Mouse (Mus musculus): ENCODE measurements around the gene Hsdl1.

- TF ChIP-seq CTCF (IDR thresholded peaks at IDR 0.05; ENCODE audit: control insufficient read depth, insufficient read depth, insufficient replicate concordance, low read depth, low read length) (no peak), POLR2A (IDR thresholded peaks at IDR 0.05; ENCODE audit: control insufficient read depth, low read depth, low read length) (no peak)
Measured at GRCm38 (mm10) chr8:119547019-119547691, 27.8 kb downstream of the Hsdl1 start.

Measured in testis, adult 2 months (tissue).